Mouse (Mus musculus): ENCODE results near the gene Cldn10. TPM values are rescaled to one million over a fixed set of nuclear protein-coding genes. Genes with fewer than 3 reads are reported as not detected.

The Cldn10 gene
- polyA plus RNA-seq, 1 experiment from 2014 or later: 1.3 TPM

DNA sequence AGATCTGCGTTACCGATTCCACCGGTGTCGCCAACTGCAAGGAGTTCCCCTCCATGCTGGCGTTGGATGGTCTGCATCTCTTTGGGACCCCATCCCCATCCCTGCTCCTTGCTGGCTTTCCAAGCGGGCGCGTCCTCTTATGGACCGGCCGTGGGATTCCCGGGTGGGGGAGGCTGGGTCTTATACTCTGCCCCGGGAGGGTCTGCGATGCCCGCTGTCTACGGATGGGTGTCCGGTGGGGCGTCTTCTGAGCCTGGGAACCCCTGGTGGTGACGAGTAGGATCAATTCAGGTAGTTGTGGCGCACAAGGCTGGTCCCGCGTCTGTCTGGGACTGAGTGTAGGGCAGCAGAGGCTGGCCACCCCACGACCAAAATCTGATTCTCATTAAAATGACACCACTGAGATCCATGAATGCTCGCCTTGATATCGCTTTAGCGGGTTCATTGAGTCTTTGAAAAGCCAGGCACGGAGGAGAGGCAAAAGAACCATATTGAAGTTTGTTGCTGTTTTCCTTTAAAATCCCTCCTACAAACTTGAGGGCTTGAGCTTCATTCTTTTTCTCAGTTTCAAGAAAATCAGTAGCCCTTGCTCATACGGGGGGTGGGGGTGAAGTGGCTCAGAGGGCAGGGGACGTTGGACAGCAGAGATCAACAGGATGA, 67.6 kb downstream of the Cldn10 start:
- ATAC-seq (ENCODE audit: low FRiP score): peak; percentile 70
- no peak overlapping the region for H3K27ac ChIP-seq
- peaks cover 14% of the 10 kb centered on the region; the same call in 1 of the 2 replicates for H3K4me1 ChIP-seq
- 1% methylated on average over 28 of the region's 28 CpGs for WGBS
- peak overlapping the region; percentile 54 for H3K4me3 ChIP-seq
- H3K9ac ChIP-seq: peak overlapping the region; percentile 47
- no peaks in the 10 kb centered on the region for H3K9me3 ChIP-seq (replicated peaks)
- peak overlapping the region; percentile 98 for H3K4me2 ChIP-seq (replicated peaks)
- peaks cover 49% of the 10 kb centered on the region for H3K27me3 ChIP-seq
- H3K36me3 ChIP-seq: no peaks in the 10 kb centered on the region

- peaks cover 49% of the 10 kb centered on the region for H3K27me3 ChIP-seq
- no peak for ATAC-seq (ENCODE audit: low FRiP score)
- WGBS: 87% methylated on average over 6 of the region's 6 CpGs
Observed at GRCm38 (mm10) chr14:118856563-118856962, 68.9 kb downstream of the Cldn10 start.

DNA sequence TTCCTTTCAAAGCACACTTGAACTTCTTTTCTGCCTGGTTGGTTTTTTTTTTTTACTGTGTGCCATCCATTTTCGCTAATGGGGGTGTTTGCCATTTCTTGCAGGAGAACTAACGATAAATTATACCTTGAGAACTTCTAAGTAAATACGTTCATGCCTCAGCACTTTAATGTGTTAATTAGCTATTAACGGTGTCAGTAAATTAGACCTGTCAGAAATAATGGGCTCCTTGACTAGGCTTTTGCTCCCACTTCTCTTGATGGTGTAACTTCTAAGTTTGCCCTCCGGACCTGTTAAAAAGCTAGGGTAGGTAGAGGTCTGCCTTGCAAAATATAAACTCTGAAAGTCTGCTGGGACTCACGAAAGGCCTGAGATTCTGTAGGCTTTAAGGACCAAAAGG, 70.6 kb downstream of the Cldn10 start:
- ATAC-seq (ENCODE audit: low FRiP score): no peak
- no peak overlapping the region for H3K4me2 ChIP-seq (replicated peaks)
- 80% methylated on average over 6 of the region's 6 CpGs for WGBS

More at GRCm38 (mm10) chr14:118856563-118856962, 68.9 kb downstream of the Cldn10 start:
- Histone ChIP-seq H3K4me2 (replicated peaks) (no peak overlapping the region), H3K9ac (no peak overlapping the region), H3K36me3 (no peaks in the 10 kb centered on the region), H3K4me3 (no peak overlapping the region), H3K27ac (no peak overlapping the region), H3K4me1 (peaks cover 14% of the 10 kb centered on the region; the same call in 1 of the 2 replicates), H3K9me3 (replicated peaks) (no peaks in the 10 kb centered on the region)

GRCm38 (mm10) chr14:118862253-118862652, 74.5 kb downstream of the Cldn10 start:
- no peak for ATAC-seq (ENCODE audit: low FRiP score)
- no peak overlapping the region for H3K4me3 ChIP-seq
- peaks cover 3% of the 10 kb centered on the region; the same call in 1 of the 2 replicates for H3K4me1 ChIP-seq
- H3K27ac ChIP-seq: no peak overlapping the region
- H3K4me2 ChIP-seq (replicated peaks): no peak overlapping the region
- no peaks in the 10 kb centered on the region for H3K36me3 ChIP-seq
- WGBS: 61% methylated on average over 7 of the region's 7 CpGs
- no peaks in the 10 kb centered on the region for H3K9me3 ChIP-seq (replicated peaks)
- peaks cover 8% of the 10 kb centered on the region; the same call in 1 of the 2 replicates for H3K27me3 ChIP-seq
- no peak overlapping the region for H3K9ac ChIP-seq

More for the DNA sequence above, 70.6 kb downstream of the Cldn10 start:
- H3K36me3 ChIP-seq: no peaks in the 10 kb centered on the region
- H3K4me3 ChIP-seq: no peak overlapping the region
- H3K4me1 ChIP-seq: peaks cover 14% of the 10 kb centered on the region; the same call in 1 of the 2 replicates
- H3K27me3 ChIP-seq: peaks cover 43% of the 10 kb centered on the region
- H3K27ac ChIP-seq: no peak overlapping the region
- no peak overlapping the region for H3K9ac ChIP-seq
- no peaks in the 10 kb centered on the region for H3K9me3 ChIP-seq (replicated peaks)

GRCm38 (mm10) chr14:118864905-118865304, 77.2 kb downstream of the Cldn10 start:
- WGBS: 67% methylated on average over 4 of the region's 4 CpGs
- H3K36me3 ChIP-seq: no peaks in the 10 kb centered on the region
- ATAC-seq (ENCODE audit: low FRiP score): no peak

DNA sequence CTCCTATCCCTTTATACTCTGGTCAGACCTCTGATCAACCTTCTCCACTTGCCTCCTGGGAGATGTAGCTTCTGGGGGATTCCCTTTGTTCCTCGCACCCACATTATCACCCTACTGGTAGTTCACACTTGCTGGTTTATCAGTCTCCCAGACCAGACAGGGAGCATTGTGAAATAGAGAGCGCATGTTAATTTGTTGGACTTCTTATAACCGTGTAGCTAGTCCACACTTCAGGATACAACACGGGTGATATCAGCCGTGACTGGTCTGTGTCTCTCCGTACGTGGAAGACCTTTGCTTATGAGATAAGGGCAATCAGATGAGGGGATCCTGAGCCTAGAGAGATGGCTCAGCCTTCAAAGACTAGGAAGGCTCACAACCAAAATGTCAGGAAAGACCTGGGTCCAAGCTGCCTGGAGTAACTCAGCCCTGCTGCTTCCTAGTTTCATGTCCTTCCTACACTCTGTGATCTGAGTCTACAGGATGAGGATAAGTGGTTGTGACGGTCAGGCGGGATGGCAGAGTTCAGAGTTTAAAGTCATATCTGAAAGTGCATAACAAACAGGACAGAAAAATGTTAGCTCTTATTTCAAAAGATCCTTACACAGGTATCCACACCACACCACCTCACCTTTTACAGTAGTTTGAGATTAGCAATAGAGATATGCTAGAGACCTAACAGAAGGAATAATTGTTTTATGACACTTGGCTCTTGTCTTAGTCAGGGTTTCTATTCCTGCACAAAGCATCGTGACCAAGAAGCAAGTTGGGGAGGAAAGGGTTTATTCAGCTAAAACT, 78.5 kb downstream of the Cldn10 start:
- no peaks in the 10 kb centered on the region for H3K27me3 ChIP-seq
- no peak overlapping the region for H3K27ac ChIP-seq
- H3K4me3 ChIP-seq: no peak overlapping the region
- peaks cover 5% of the 10 kb centered on the region; the same call in 1 of the 2 replicates for H3K4me1 ChIP-seq
- no peaks in the 10 kb centered on the region for H3K9me3 ChIP-seq (replicated peaks)
- no peak overlapping the region for H3K9ac ChIP-seq
- WGBS: 91% methylated on average over 10 of the region's 10 CpGs
- no peak for ATAC-seq (ENCODE audit: low FRiP score)
- no peak overlapping the region for H3K4me2 ChIP-seq (replicated peaks)
- no peaks in the 10 kb centered on the region for H3K36me3 ChIP-seq

More at GRCm38 (mm10) chr14:118864905-118865304, 77.2 kb downstream of the Cldn10 start:
- Histone ChIP-seq H3K4me1 (peaks cover 5% of the 10 kb centered on the region; the same call in 1 of the 2 replicates), H3K4me2 (replicated peaks) (no peak overlapping the region), H3K27me3 (no peaks in the 10 kb centered on the region), H3K9ac (no peak overlapping the region), H3K9me3 (replicated peaks) (no peaks in the 10 kb centered on the region), H3K27ac (no peak overlapping the region), H3K4me3 (no peak overlapping the region)

DNA sequence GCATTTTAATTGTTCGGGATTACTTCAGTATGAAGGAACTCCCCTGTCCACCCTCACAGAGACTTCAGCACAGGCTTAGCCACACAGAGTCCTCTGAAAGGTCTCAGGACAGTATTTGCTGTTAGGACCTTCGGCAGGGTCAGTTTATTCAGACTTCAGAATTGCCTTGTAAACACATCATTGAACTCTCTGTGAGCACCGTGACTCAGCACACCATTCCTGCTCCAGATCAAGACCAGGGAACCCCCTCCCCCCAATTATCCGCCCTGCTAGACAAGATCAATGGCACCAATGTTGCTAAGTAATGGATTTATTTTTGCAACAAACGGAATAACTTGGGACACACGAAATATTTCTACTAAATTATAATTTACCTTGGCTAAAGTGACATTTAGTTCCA, 79.7 kb downstream of the Cldn10 start:
- Histone ChIP-seq H3K9ac (no peak overlapping the region), H3K27ac (no peak overlapping the region)
- ATAC-seq (ENCODE audit: low FRiP score): no peak

DNA sequence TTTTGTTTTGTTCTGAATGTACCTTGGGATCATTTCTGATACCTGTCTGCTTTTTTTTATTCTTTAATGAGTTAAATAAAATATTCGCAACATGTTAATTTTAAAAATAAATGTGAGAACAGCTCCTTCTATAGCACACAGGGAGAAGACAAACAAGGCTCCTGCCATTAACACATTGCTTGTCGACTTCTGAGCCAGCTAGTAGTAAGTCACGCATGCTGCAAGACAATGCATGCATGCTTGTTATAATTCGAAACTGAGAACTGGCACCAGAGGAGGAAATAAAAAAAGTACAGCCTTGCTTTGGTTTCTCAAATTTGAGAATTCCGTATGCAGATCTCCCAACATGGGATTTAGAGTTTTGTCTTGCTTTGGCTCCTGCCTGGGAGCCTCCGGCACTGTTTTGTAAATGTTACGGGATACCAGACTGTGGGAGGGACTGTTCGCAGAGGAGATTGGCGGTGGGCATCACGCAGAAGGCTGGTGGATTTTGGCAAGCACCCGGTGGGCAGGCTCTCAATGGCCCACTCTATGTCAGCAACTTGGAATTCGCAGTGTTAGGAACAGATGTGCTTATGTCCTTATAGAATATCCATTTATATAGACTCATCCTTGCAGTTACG, 80.5 kb downstream of the Cldn10 start:
- WGBS: 85% methylated on average over 13 of the region's 13 CpGs
- Histone ChIP-seq H3K9ac (no peak overlapping the region), H3K4me3 (no peak overlapping the region), H3K4me1 (peaks cover 5% of the 10 kb centered on the region; the same call in 1 of the 2 replicates), H3K27me3 (no peaks in the 10 kb centered on the region), H3K27ac (no peak overlapping the region), H3K36me3 (peaks cover 13% of the 10 kb centered on the region; the same call in 1 of the 2 replicates), H3K9me3 (replicated peaks) (no peaks in the 10 kb centered on the region), H3K4me2 (replicated peaks) (no peak overlapping the region)
- ATAC-seq (ENCODE audit: low FRiP score): no peak

More for the DNA sequence above, 79.7 kb downstream of the Cldn10 start:
- Histone ChIP-seq H3K4me1 (peaks cover 5% of the 10 kb centered on the region; the same call in 1 of the 2 replicates), H3K4me2 (replicated peaks) (no peak overlapping the region), H3K9me3 (replicated peaks) (no peaks in the 10 kb centered on the region), H3K27me3 (no peaks in the 10 kb centered on the region), H3K4me3 (no peak overlapping the region), H3K36me3 (0 out of 2 replicates have a peak, but pooled peaks cover 5% of the 10 kb centered on the region)
- WGBS: 63% methylated on average over 6 of the region's 6 CpGs

- 95% methylated on average over 6 of the region's 6 CpGs for WGBS
- H3K4me3 ChIP-seq: no peak overlapping the region
Observed at GRCm38 (mm10) chr14:118869712-118870111, 82.0 kb downstream of the Cldn10 start.

DNA sequence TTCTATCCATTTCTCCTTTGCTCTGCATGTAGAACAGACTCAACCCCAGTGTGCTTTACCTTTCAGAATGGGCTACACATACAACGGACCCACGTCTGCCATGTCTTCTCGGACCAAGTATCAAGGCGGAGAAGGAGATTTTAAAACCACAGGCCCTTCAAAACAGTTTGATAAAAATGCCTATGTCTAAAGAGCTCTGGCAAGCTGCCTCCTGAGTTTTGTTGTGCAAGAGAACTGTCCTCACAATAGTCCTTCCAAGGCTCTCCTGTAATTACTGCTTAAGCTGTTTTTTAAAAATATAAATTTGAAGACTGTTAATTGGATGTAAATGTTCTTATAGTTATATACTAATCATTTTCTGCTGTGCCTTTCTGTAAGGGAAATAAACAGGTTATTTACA, 86.4 kb downstream of the Cldn10 start:
- H3K9me3 ChIP-seq (replicated peaks): no peaks in the 10 kb centered on the region
- no peak overlapping the region for H3K4me3 ChIP-seq
- peaks cover 51% of the 10 kb centered on the region for H3K36me3 ChIP-seq
- H3K9ac ChIP-seq: no peak overlapping the region
- 91% methylated on average over 4 of the region's 4 CpGs for WGBS
- H3K27ac ChIP-seq: no peak overlapping the region
- no peak for ATAC-seq (ENCODE audit: low FRiP score)
- H3K27me3 ChIP-seq: no peaks in the 10 kb centered on the region
- no peak overlapping the region for H3K4me2 ChIP-seq (replicated peaks)
- no peaks in the 10 kb centered on the region for H3K4me1 ChIP-seq

More at GRCm38 (mm10) chr14:118869712-118870111, 82.0 kb downstream of the Cldn10 start:
- H3K9me3 ChIP-seq (replicated peaks): no peaks in the 10 kb centered on the region
- peaks cover 5% of the 10 kb centered on the region; the same call in 1 of the 2 replicates for H3K4me1 ChIP-seq
- H3K27ac ChIP-seq: no peak overlapping the region
- no peak overlapping the region for H3K4me2 ChIP-seq (replicated peaks)
- H3K36me3 ChIP-seq: peaks cover 22% of the 10 kb centered on the region
- ATAC-seq (ENCODE audit: low FRiP score): no peak
- no peaks in the 10 kb centered on the region for H3K27me3 ChIP-seq
- H3K9ac ChIP-seq: no peak overlapping the region

DNA sequence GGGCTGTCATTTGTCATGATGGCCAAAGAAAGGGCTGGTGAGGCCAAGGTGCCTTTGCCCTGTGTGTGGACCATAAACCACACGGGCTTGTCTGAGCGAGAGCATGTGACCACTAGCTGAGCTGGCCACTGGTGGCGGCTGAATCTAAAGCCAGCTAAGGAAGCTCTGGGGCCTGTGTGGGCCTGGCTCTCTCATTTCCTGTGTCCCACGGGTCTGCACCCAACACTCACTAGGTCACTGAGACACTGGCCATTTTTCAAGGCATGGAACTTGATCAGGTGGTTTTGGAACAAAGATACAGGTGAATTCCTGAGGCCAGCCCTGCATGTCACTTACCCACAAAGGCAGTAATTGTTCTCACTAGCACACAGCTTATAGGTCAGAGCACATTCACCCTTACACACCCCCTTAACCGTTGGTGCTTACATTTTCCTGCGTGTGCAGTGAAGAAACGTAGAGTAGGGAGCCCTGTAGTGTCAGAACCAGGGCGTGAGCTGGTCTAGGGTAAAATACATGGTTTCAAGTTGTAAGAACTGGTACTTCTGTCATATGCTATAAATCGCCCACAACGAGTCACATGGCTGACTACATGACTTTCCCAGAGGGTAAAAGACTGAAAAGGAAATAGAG, 87.2 kb downstream of the Cldn10 start:
- Histone ChIP-seq H3K27ac (no peak overlapping the region), H3K4me2 (replicated peaks) (no peak overlapping the region), H3K4me3 (no peak overlapping the region), H3K9me3 (replicated peaks) (no peaks in the 10 kb centered on the region), H3K27me3 (no peaks in the 10 kb centered on the region), H3K4me1 (no peaks in the 10 kb centered on the region), H3K36me3 (peaks cover 58% of the 10 kb centered on the region), H3K9ac (no peak overlapping the region)
- no peak for ATAC-seq (ENCODE audit: low FRiP score)
- WGBS: 79% methylated on average over 10 of the region's 10 CpGs

All from hindbrain, embryonic 12.5 days (tissue).